8 mouse cellular contexts compared by ENCODE assay signal in genomic region chr9:101033761-101034447, GRCm38 (mm10). TPM values are rescaled to one million over a fixed set of nuclear protein-coding genes. Genes with fewer than 3 reads are reported as not detected.
DNase-seq lines count a peak whose midpoint lies in the region; ATAC-seq and TF ChIP-seq lines count a peak whose summit lies in the region.

No protein-coding gene starts in this region.

- no peak for TF ChIP-seq CTCF in olfactory bulb, adult 2 months (IDR thresholded peaks at IDR 0.05; ENCODE audit: insufficient read depth, low read depth, low read length)

- WGBS in heart, embryonic 11.5 days (ENCODE audit: insufficient replicate concordance): 8% methylated on average over 14 of the region's 14 CpGs
- 11% methylated on average over 14 of the region's 14 CpGs for WGBS in forebrain, embryonic 11.5 days
- WGBS in limb, embryonic 14.5 days: 2% methylated on average over 14 of the region's 14 CpGs
- WGBS in olfactory bulb, adult 2 months: 1% methylated on average over 14 of the region's 14 CpGs

- no peaks in the 10 kb centered on the region for H3K36me3 ChIP-seq in heart, embryonic 11.5 days (ENCODE audit: control insufficient read depth, insufficient read depth, low read length)
- H3K36me3 ChIP-seq in forebrain, embryonic 11.5 days (ENCODE audit: control insufficient read depth, insufficient read depth, low read length): no peaks in the 10 kb centered on the region
- no peaks in the 10 kb centered on the region for H3K36me3 ChIP-seq in limb, embryonic 14.5 days (ENCODE audit: control insufficient read depth, insufficient read depth, low read length)

- H3K4me1 ChIP-seq in heart, embryonic 11.5 days (ENCODE audit: control insufficient read depth, insufficient read depth, low read length): peaks cover 7% of the 10 kb centered on the region
- H3K4me1 ChIP-seq in forebrain, embryonic 11.5 days (replicated peaks; ENCODE audit: control insufficient read depth, insufficient read depth, low read length): peaks cover 3% of the 10 kb centered on the region; the same call in 1 of the 2 replicates
- H3K4me1 ChIP-seq in limb, embryonic 14.5 days (ENCODE audit: control insufficient read depth, insufficient read depth, low read length): peaks cover 11% of the 10 kb centered on the region
- H3K4me1 ChIP-seq in olfactory bulb, adult 2 months (ENCODE audit: control insufficient read depth, insufficient read depth, low read length): no peaks in the 10 kb centered on the region

- H3K9ac ChIP-seq in heart, embryonic 11.5 days (ENCODE audit: low read depth, low read length): peak overlapping the region; percentile 84
- H3K9ac ChIP-seq in forebrain, embryonic 11.5 days (ENCODE audit: low read length): peak overlapping the region; percentile 73
- peak overlapping the region; percentile 86 for H3K9ac ChIP-seq in limb, embryonic 14.5 days (ENCODE audit: low read depth, low read length, severe bottlenecking)

- peak overlapping the region; percentile 96 for H3K27ac ChIP-seq in heart, embryonic 11.5 days (ENCODE audit: low read depth, low read length)
- peak overlapping the region; percentile 89; the same call in 1 of the 2 replicates for H3K27ac ChIP-seq in forebrain, embryonic 11.5 days (ENCODE audit: low read depth, low read length)
- peak overlapping the region; percentile 99 for H3K27ac ChIP-seq in limb, embryonic 14.5 days (replicated peaks; ENCODE audit: low read depth, low read length)
- H3K27ac ChIP-seq in olfactory bulb, adult 2 months (ENCODE audit: insufficient read depth, low read depth, low read length): peak overlapping the region; percentile 44; the same call in 1 of the 2 replicates

- peak overlapping the region; percentile 74 for H3K4me2 ChIP-seq in heart, embryonic 11.5 days
- peak overlapping the region; percentile 68 for H3K4me2 ChIP-seq in forebrain, embryonic 11.5 days (ENCODE audit: low read depth, low read length, severe bottlenecking)
- peak overlapping the region; percentile 51 for H3K4me2 ChIP-seq in limb, embryonic 14.5 days (replicated peaks; ENCODE audit: low read depth, low read length, severe bottlenecking)

- no peak for ATAC-seq in heart, embryonic 11.5 days (replicated peaks; ENCODE audit: insufficient number of reproducible peaks, low FRiP score, low TSS enrichment)
- no peak for ATAC-seq in forebrain, embryonic 11.5 days (replicated peaks; ENCODE audit: low FRiP score)
- peak; percentile 9 for ATAC-seq in limb, embryonic 14.5 days (ENCODE audit: low FRiP score, low read depth)

- H3K4me3 ChIP-seq in heart, embryonic 11.5 days (ENCODE audit: low read depth, low read length): peak overlapping the region; percentile 67
- H3K4me3 ChIP-seq in forebrain, embryonic 11.5 days (ENCODE audit: low read depth, low read length): peak overlapping the region; percentile 61
- peak overlapping the region; percentile 60 for H3K4me3 ChIP-seq in limb, embryonic 14.5 days (replicated peaks; ENCODE audit: low read length)
- peak overlapping the region; percentile 69 for H3K4me3 ChIP-seq in olfactory bulb, adult 2 months (ENCODE audit: insufficient read depth, low read depth, low read length)

- H3K27me3 ChIP-seq in heart, embryonic 11.5 days (ENCODE audit: control insufficient read depth, insufficient read depth, low read length): no peaks in the 10 kb centered on the region
- H3K27me3 ChIP-seq in forebrain, embryonic 11.5 days (ENCODE audit: control insufficient read depth, insufficient read depth, low read length): no peaks in the 10 kb centered on the region
- no peaks in the 10 kb centered on the region for H3K27me3 ChIP-seq in limb, embryonic 14.5 days (ENCODE audit: control insufficient read depth, insufficient read depth, low read length)

- no peak for DNase-seq in heart, postnatal 4 days
- peak; percentile 14 for DNase-seq in MEL-GATA-1-ER (ENCODE audit: extremely low read depth, low read depth)
- no peak for DNase-seq in forebrain, embryonic 11.5 days (ENCODE audit: low spot score)
- no peak for DNase-seq in limb, embryonic 14.5 days (ENCODE audit: low spot score)
- DNase-seq in natural killer cell, adult 2 months (ENCODE audit: low spot score in 2 of 2): no peak
- DNase-seq in ovary, postnatal 10 days (ENCODE audit: low spot score): no peak

- TF ChIP-seq POLR2A in limb, embryonic 14.5 days (IDR thresholded peaks at IDR 0.05; ENCODE audit: borderline replicate concordance, extremely low read depth, insufficient read depth, insufficient read length): no peak
- TF ChIP-seq POLR2A in olfactory bulb, adult 2 months (IDR thresholded peaks at IDR 0.05; ENCODE audit: insufficient read depth, low read depth, low read length): no peak

- H3K9me3 ChIP-seq in heart, embryonic 11.5 days (replicated peaks; ENCODE audit: control insufficient read depth, low read length): no peaks in the 10 kb centered on the region
- H3K9me3 ChIP-seq in forebrain, embryonic 11.5 days (ENCODE audit: control insufficient read depth, low read length): no peaks in the 10 kb centered on the region
- H3K9me3 ChIP-seq in limb, embryonic 14.5 days (ENCODE audit: control insufficient read depth, low read length): no peaks in the 10 kb centered on the region

RNA-seq across cellular contexts. Expression of gene Pccb, which starts 0.8 kb away (rescaled TPM):
- polyA plus RNA-seq in heart, embryonic 11.5 days (2014; fragmentation: Nextera tagmentation; extraction: Ambion mirVana): 17.8 and 20.3 TPM in 2 replicates
- total RNA-seq in heart, postnatal 4 days (2021): 10 to 100 TPM; 65.1 to 73.7 TPM
- 14.4 and 16.3 TPM in 2 replicates for polyA plus RNA-seq in forebrain, embryonic 11.5 days (2014; fragmentation: Nextera tagmentation; extraction: Ambion mirVana)
- polyA plus RNA-seq in limb, embryonic 14.5 days (2012; rRNA removed): 73.7 and 80.0 TPM in 2 replicates
- polyA plus RNA-seq in limb, embryonic 14.5 days (2014; fragmentation: Nextera tagmentation; extraction: Ambion mirVana): 29.6 and 30.0 TPM in 2 replicates
- polyA plus RNA-seq in olfactory bulb, adult 2 months (2012; ENCODE audit: insufficient read depth, insufficient read length, low replicate concordance, missing spikeins): not detected in 2 replicates

RNA-seq across cellular contexts. Expression of gene Msl2, which starts 40.0 kb away (rescaled TPM):
- polyA plus RNA-seq in heart, embryonic 11.5 days (2014; fragmentation: Nextera tagmentation; extraction: Ambion mirVana): 3.3 and 3.8 TPM in 2 replicates
- total RNA-seq in heart, postnatal 4 days (2021): 10 to 100 TPM; 38.4 to 41.7 TPM
- 5.6 and 6.2 TPM in 2 replicates for polyA plus RNA-seq in forebrain, embryonic 11.5 days (2014; fragmentation: Nextera tagmentation; extraction: Ambion mirVana)
- 22.4 and 26.9 TPM in 2 replicates for polyA plus RNA-seq in limb, embryonic 14.5 days (2012; rRNA removed)
- polyA plus RNA-seq in limb, embryonic 14.5 days (2014; fragmentation: Nextera tagmentation; extraction: Ambion mirVana): 6.9 and 7.0 TPM in 2 replicates
- polyA plus RNA-seq in olfactory bulb, adult 2 months (2012; ENCODE audit: insufficient read depth, insufficient read length, low replicate concordance, missing spikeins): 135 TPM in 1 of 2 replicates, not detected in the other

Comparison
In these comparisons a context has a peak if more than half of its experiments do, and no peak if none do; other contexts are left out.
1. H3K27ac ChIP-seq: peak in every context shown above with its lines; median percentile 99 in limb, embryonic 14.5 days; 96 in heart, embryonic 11.5 days; 89 in forebrain, embryonic 11.5 days; 44 in olfactory bulb, adult 2 months.
2. RNA of gene Pccb, which starts 0.8 kb away (polyA plus RNA-seq): 29.6 to 80.0 TPM in limb, embryonic 14.5 days, 17.8 to 20.3 TPM in heart, embryonic 11.5 days and 14.4 to 16.3 TPM in forebrain, embryonic 11.5 days; not detected in olfactory bulb, adult 2 months; every median in the first group is over 10 times any median in the second.
3. Peak in every context shown above with its lines, with median percentiles within 50 percentile points of each other: H3K4me2 ChIP-seq, H3K4me3 ChIP-seq and H3K9ac ChIP-seq.